Comparison of ENCODE assay signal across 8 mouse cellular contexts in genomic region chr13:96131050-96131449, GRCm38 (mm10). TPM values are rescaled to one million over a fixed set of nuclear protein-coding genes. Genes with fewer than 3 reads are reported as not detected.
DNase-seq lines count a peak whose midpoint lies in the region; ATAC-seq and TF ChIP-seq lines count a peak whose summit lies in the region.

No protein-coding gene starts in this region.

- H3K9me3 ChIP-seq in kidney, embryonic 16.5 days (ENCODE audit: low read length), result no peaks in the 10 kb centered on the region
- no peaks in the 10 kb centered on the region for H3K9me3 ChIP-seq in intestine, postnatal 0 days (ENCODE audit: control insufficient read depth)

- peak overlapping the region; percentile 91 for H3K4me2 ChIP-seq in kidney, embryonic 16.5 days (replicated peaks; ENCODE audit: low read depth, low read length)
- H3K4me2 ChIP-seq in intestine, postnatal 0 days (replicated peaks; ENCODE audit: low read depth), result peak overlapping the region; percentile 66

- peaks cover 77% of the 10 kb centered on the region for H3K27me3 ChIP-seq in kidney, embryonic 16.5 days (ENCODE audit: insufficient read depth, low read length)
- peaks cover 62% of the 10 kb centered on the region for H3K27me3 ChIP-seq in intestine, postnatal 0 days (replicated peaks; ENCODE audit: control insufficient read depth, insufficient read depth, low read length)

- H3K27ac ChIP-seq in kidney, embryonic 16.5 days (ENCODE audit: low read length), result no peak overlapping the region
- no peak overlapping the region for H3K27ac ChIP-seq in embryonic fibroblast, embryonic 13.5 days (ENCODE audit: insufficient read depth, low read length)
- no peak overlapping the region for H3K27ac ChIP-seq in intestine, postnatal 0 days (ENCODE audit: low read depth, low read length)

- H3K4me1 ChIP-seq in kidney, embryonic 16.5 days (ENCODE audit: insufficient read depth, low read length), result peaks cover 26% of the 10 kb centered on the region
- H3K4me1 ChIP-seq in embryonic fibroblast, embryonic 13.5 days (ENCODE audit: control insufficient read depth, insufficient read depth, low read length), result no peaks in the 10 kb centered on the region; the same call in 1 of the 2 replicates
- H3K4me1 ChIP-seq in intestine, postnatal 0 days (replicated peaks; ENCODE audit: control insufficient read depth, insufficient read depth, low read length), result no peaks in the 10 kb centered on the region

- peak overlapping the region; percentile 48 for H3K4me3 ChIP-seq in kidney, embryonic 16.5 days (ENCODE audit: low read length)
- H3K4me3 ChIP-seq in embryonic fibroblast, embryonic 13.5 days (ENCODE audit: insufficient read depth, low read length), result peak overlapping the region; percentile 28
- peak overlapping the region; percentile 25 for H3K4me3 ChIP-seq in intestine, postnatal 0 days (ENCODE audit: low read depth, low read length)

- no peaks in the 10 kb centered on the region for H3K36me3 ChIP-seq in kidney, embryonic 16.5 days (ENCODE audit: insufficient read depth, low read length)
- no peaks in the 10 kb centered on the region for H3K36me3 ChIP-seq in intestine, postnatal 0 days (ENCODE audit: control insufficient read depth, insufficient read depth)

- WGBS in kidney, embryonic 16.5 days, result under 1% methylated on average over 23 of the region's 30 CpGs
- 1% methylated on average over 25 of the region's 30 CpGs for WGBS in intestine, postnatal 0 days

- ATAC-seq in kidney, embryonic 16.5 days (ENCODE audit: low FRiP score, low TSS enrichment), result peak; percentile 60
- ATAC-seq in intestine, postnatal 0 days, result no peak

- TF ChIP-seq CTCF in embryonic fibroblast, embryonic 13.5 days (IDR thresholded peaks at IDR 0.05; ENCODE audit: borderline replicate concordance, insufficient read depth, low read length), result no peak
- no peak for TF ChIP-seq CTCF in intestine, postnatal 0 days (IDR thresholded peaks at IDR 0.05; ENCODE audit: low read depth)

- no peak for DNase-seq in kidney, postnatal 36 days
- peak; percentile 86 for DNase-seq in brain, adult 2 months (ENCODE audit: low read depth, low spot score)
- peak; percentile 6 to 46 for DNase-seq in lung, postnatal 4 days
- DNase-seq in skeletal muscle tissue, adult 2 months (ENCODE audit: low read depth, low spot score), result peak; percentile 4
- DNase-seq in thymus, postnatal 14 days, result no peak

- H3K9ac ChIP-seq in kidney, embryonic 16.5 days (replicated peaks; ENCODE audit: low read length), result no peak overlapping the region
- no peak overlapping the region for H3K9ac ChIP-seq in intestine, postnatal 0 days (ENCODE audit: low read depth, low read length)

- TF ChIP-seq POLR2A in embryonic fibroblast, embryonic 13.5 days (IDR thresholded peaks at IDR 0.05; ENCODE audit: low read depth, low read length), result no peak

RNA-seq across cellular contexts. Expression of gene Sv2c, which starts 1.3 kb away (rescaled TPM):
- 0.74 and 0.86 TPM in 2 replicates for polyA plus RNA-seq in kidney, embryonic 16.5 days (2015; fragmentation: Nextera tagmentation; extraction: Ambion mirVana)
- polyA plus RNA-seq in embryonic fibroblast, embryonic 13.5 days (2011; ENCODE audit: insufficient read length, low read depth, missing spikeins), result 1.6 and 5.6 TPM in 2 replicates
- 1.3 and 1.6 TPM in 2 replicates for polyA plus RNA-seq in intestine, postnatal 0 days (2015; fragmentation: Nextera tagmentation; extraction: Ambion mirVana)

RNA-seq across cellular contexts. Expression of gene Gm17190, which starts 49.2 kb away (rescaled TPM):
- not detected in 2 replicates for polyA plus RNA-seq in kidney, embryonic 16.5 days (2015; fragmentation: Nextera tagmentation; extraction: Ambion mirVana)
- 0.93 and 1.5 TPM in 2 replicates for polyA plus RNA-seq in embryonic fibroblast, embryonic 13.5 days (2011; ENCODE audit: insufficient read length, low read depth, missing spikeins)
- polyA plus RNA-seq in intestine, postnatal 0 days (2015; fragmentation: Nextera tagmentation; extraction: Ambion mirVana), result not detected in 2 replicates

RNA-seq across cellular contexts. Expression of gene Gm20075, which starts 49.9 kb away (rescaled TPM):
- polyA plus RNA-seq in kidney, embryonic 16.5 days (2015; fragmentation: Nextera tagmentation; extraction: Ambion mirVana), result 28.8 and 34.6 TPM in 2 replicates
- 25.7 and 38.3 TPM in 2 replicates for polyA plus RNA-seq in embryonic fibroblast, embryonic 13.5 days (2011; ENCODE audit: insufficient read length, low read depth, missing spikeins)
- 11.9 and 13.0 TPM in 2 replicates for polyA plus RNA-seq in intestine, postnatal 0 days (2015; fragmentation: Nextera tagmentation; extraction: Ambion mirVana)

Comparison
In these comparisons a context has a peak if more than half of its experiments do, and no peak if none do; other contexts are left out.
1. DNase-seq: peak in brain, adult 2 months (single experiment), lung, postnatal 4 days (2 of 2) and skeletal muscle tissue, adult 2 months (single experiment); none in kidney, postnatal 36 days (0 of 2) and thymus, postnatal 14 days (single experiment).
2. Peak in every context shown above with its lines, with median percentiles within 50 percentile points of each other: H3K4me3 ChIP-seq.